Mouse (Mus musculus) intestine, embryonic 16.5 days (tissue): ENCODE measurements around the gene Cd101. TPM values are rescaled to one million over a fixed set of nuclear protein-coding genes. Genes with fewer than 3 reads are reported as not detected.
A peak's percentile ranks its signal among the peaks of the same experiment; 100 is the strongest.

Experiments used
- ATAC-seq: fragments of 200-750 bp; cut with Nextera tagmentation; 2 replicates; pipeline ENCODE4 v1.8.0; 2017; ENCODE audit warnings: moderate TSS enrichment, moderate library complexity
- H3K27ac ChIP-seq: fragments of 300-500 bp; sonication (generic); 2 replicates; pipeline ENCODE4 v1.5.1; 2014; ENCODE audit warnings: mild to moderate bottlenecking, low read length
- H3K27me3 ChIP-seq: fragments of 300-500 bp; sonication (generic); replicated peaks from 2 replicates; pipeline ENCODE4 v1.6.1; 2014; ENCODE audit warnings: low read length, control low read depth, mixed read lengths; ENCODE audit not compliant: control insufficient read depth, insufficient read depth
- H3K36me3 ChIP-seq: fragments of 300-500 bp; sonication (generic); 2 replicates; pipeline ENCODE4 v1.6.1; 2014; ENCODE audit warnings: low read length, control low read depth; ENCODE audit not compliant: control insufficient read depth, insufficient read depth
- H3K4me1 ChIP-seq: fragments of 300-500 bp; sonication (generic); 2 replicates; pipeline ENCODE4 v1.6.1; 2014; ENCODE audit warnings: low read length, control low read depth, mixed read lengths; ENCODE audit not compliant: control insufficient read depth, insufficient read depth
- H3K4me2 ChIP-seq: fragments of 300-500 bp; sonication (generic); 2 replicates; pipeline ENCODE4 v1.6.1; 2014; ENCODE audit warnings: low read depth, low read length, control low read depth
- H3K4me3 ChIP-seq: fragments of 300-500 bp; sonication (generic); 2 replicates; pipeline ENCODE4 v1.5.1; 2014; ENCODE audit warnings: mild to moderate bottlenecking, low read length
- H3K9ac ChIP-seq: fragments of 300-500 bp; sonication (generic); 2 replicates; pipeline ENCODE4 v1.6.1; 2014; ENCODE audit warnings: low read depth, low read length
- H3K9me3 ChIP-seq: fragments of 300-500 bp; sonication (generic); 2 replicates; pipeline ENCODE4 v1.6.1; 2016; ENCODE audit warnings: low read length, control low read depth; ENCODE audit not compliant: control insufficient read depth
- WGBS: fragments of 180-500 bp; shearing (Covaris S2); extraction: QIAGEN DNeasy Blood & Tissue Kit; methylation state at CpG from one replicate; pipeline ENCODE4 v1.1.7; 2014; 5-methylcytosine and 5-hydroxymethylcytosine counted together
- polyA plus RNA-seq: library from polyadenylated mRNA; unstranded; fragments of >200 nt; fragmentation: Nextera tagmentation; extraction: Ambion mirVana; gene quantifications from 2 replicates; pipeline ENCODE4 v1.2.1, GENCODE M21; 2015

The Cd101 gene
- polyA plus RNA-seq, 1 experiment from 2014 or later = 0.13 TPM

- Histone ChIP-seq H3K36me3 (no peaks in the 10 kb centered on the region), H3K27me3 (no peaks in the 10 kb centered on the region), H3K27ac (no peak overlapping the region), H3K4me2 (no peak overlapping the region), H3K9me3 (no peaks in the 10 kb centered on the region), H3K9ac (no peak overlapping the region), H3K4me1 (no peaks in the 10 kb centered on the region), H3K4me3 (no peak overlapping the region)
- ATAC-seq = no peak
- WGBS = 36% methylated on average over 2 of the region's 2 CpGs
These were observed 29.6 kb downstream of the Cd101 start for GRCm38 (mm10) chr3:100999732-101000131.

GRCm38 (mm10) chr3:100998904-100999340 is 30.4 kb downstream of the Cd101 start:
- peak; percentile 18; the same call in 1 of the 2 replicates for ATAC-seq
- Histone ChIP-seq H3K4me2 (no peak overlapping the region), H3K4me1 (no peaks in the 10 kb centered on the region), H3K36me3 (no peaks in the 10 kb centered on the region), H3K27ac (no peak overlapping the region), H3K9me3 (no peaks in the 10 kb centered on the region), H3K9ac (no peak overlapping the region), H3K4me3 (no peak overlapping the region), H3K27me3 (no peaks in the 10 kb centered on the region)
- WGBS = 17% methylated on average over 6 of the region's 6 CpGs

GRCm38 (mm10) chr3:100997785-100998570 is 31.4 kb downstream of the Cd101 start:
- no peaks in the 10 kb centered on the region for H3K9me3 ChIP-seq
- H3K9ac ChIP-seq = no peak overlapping the region
- no peak overlapping the region for H3K27ac ChIP-seq
- no peak overlapping the region for H3K4me3 ChIP-seq
- WGBS = 66% methylated on average over 10 of the region's 10 CpGs
- ATAC-seq = peak; percentile 36; the same call in 1 of the 2 replicates
- H3K27me3 ChIP-seq = no peaks in the 10 kb centered on the region
- no peaks in the 10 kb centered on the region for H3K36me3 ChIP-seq
- H3K4me1 ChIP-seq = 0 out of 2 replicates have a peak, but pooled peaks cover 3% of the 10 kb centered on the region
- H3K4me2 ChIP-seq = no peak overlapping the region

GRCm38 (mm10) chr3:100994252-100994651 is 35.1 kb downstream of the Cd101 start:
- Histone ChIP-seq H3K9me3 (no peaks in the 10 kb centered on the region), H3K4me1 (0 out of 2 replicates have a peak, but pooled peaks cover 3% of the 10 kb centered on the region), H3K4me2 (no peak overlapping the region), H3K4me3 (no peak overlapping the region), H3K27ac (no peak overlapping the region), H3K27me3 (no peaks in the 10 kb centered on the region), H3K9ac (no peak overlapping the region), H3K36me3 (no peaks in the 10 kb centered on the region)
- WGBS = 83% methylated on average over 4 of the region's 4 CpGs
- ATAC-seq = no peak

GRCm38 (mm10) chr3:100993718-100994117 is 35.6 kb downstream of the Cd101 start:
- Histone ChIP-seq H3K36me3 (no peaks in the 10 kb centered on the region), H3K27ac (no peak overlapping the region), H3K4me2 (no peak overlapping the region), H3K9me3 (no peaks in the 10 kb centered on the region), H3K27me3 (no peaks in the 10 kb centered on the region), H3K9ac (no peak overlapping the region), H3K4me3 (no peak overlapping the region), H3K4me1 (0 out of 2 replicates have a peak, but pooled peaks cover 3% of the 10 kb centered on the region)
- no peak for ATAC-seq
- 52% methylated on average over 15 of the region's 15 CpGs for WGBS

GRCm38 (mm10) chr3:100993158-100993557 is 36.2 kb downstream of the Cd101 start:
- H3K4me2 ChIP-seq = no peak overlapping the region
- H3K36me3 ChIP-seq = no peaks in the 10 kb centered on the region
- H3K4me3 ChIP-seq = no peak overlapping the region
- H3K9ac ChIP-seq = no peak overlapping the region
- H3K27me3 ChIP-seq = no peaks in the 10 kb centered on the region
- no peak overlapping the region for H3K27ac ChIP-seq
- H3K9me3 ChIP-seq = no peaks in the 10 kb centered on the region
- 0 out of 2 replicates have a peak, but pooled peaks cover 3% of the 10 kb centered on the region for H3K4me1 ChIP-seq
- WGBS = 68% methylated on average over 7 of the region's 7 CpGs
- ATAC-seq = no peak

- Histone ChIP-seq H3K27ac (no peak overlapping the region), H3K36me3 (no peaks in the 10 kb centered on the region), H3K27me3 (no peaks in the 10 kb centered on the region), H3K4me3 (no peak overlapping the region), H3K4me1 (0 out of 2 replicates have a peak, but pooled peaks cover 3% of the 10 kb centered on the region), H3K9ac (no peak overlapping the region), H3K9me3 (no peaks in the 10 kb centered on the region), H3K4me2 (no peak overlapping the region)
- ATAC-seq = no peak
- WGBS = 61% methylated on average over 1 of the region's 1 CpGs
These were observed 39.1 kb downstream of the Cd101 start for GRCm38 (mm10) chr3:100990231-100990630.

- H3K4me2 ChIP-seq = no peak overlapping the region
- 0 out of 2 replicates have a peak, but pooled peaks cover 3% of the 10 kb centered on the region for H3K4me1 ChIP-seq
- H3K27me3 ChIP-seq = no peaks in the 10 kb centered on the region
- H3K9me3 ChIP-seq = no peaks in the 10 kb centered on the region
- H3K9ac ChIP-seq = no peak overlapping the region
- no peak overlapping the region for H3K27ac ChIP-seq
- 31% methylated on average over 12 of the region's 12 CpGs for WGBS
- no peak overlapping the region for H3K4me3 ChIP-seq
- no peak for ATAC-seq
- no peaks in the 10 kb centered on the region for H3K36me3 ChIP-seq
These were observed 39.9 kb downstream of the Cd101 start for GRCm38 (mm10) chr3:100989417-100989816.

GRCm38 (mm10) chr3:100979290-100979689 is 50.1 kb downstream of the Cd101 start:
- Histone ChIP-seq H3K4me2 (no peak overlapping the region), H3K4me3 (no peak overlapping the region), H3K27ac (no peak overlapping the region), H3K4me1 (no peaks in the 10 kb centered on the region), H3K27me3 (no peaks in the 10 kb centered on the region), H3K36me3 (no peaks in the 10 kb centered on the region), H3K9ac (no peak overlapping the region), H3K9me3 (no peaks in the 10 kb centered on the region)
- 84% methylated on average over 8 of the region's 8 CpGs for WGBS
- ATAC-seq = no peak
